Mouse (Mus musculus): Measurements from ENCODE around the gene Atp13a1. TPM values are rescaled to one million over a fixed set of nuclear protein-coding genes. Genes with fewer than 3 reads are reported as not detected.
A peak's percentile ranks its signal among the peaks of the same experiment; 100 is the strongest.

The Atp13a1 gene
- total and polyA plus RNA-seq, 3 experiments: 36.6 to 53.3 (median 51.0) TPM

GRCm38 (mm10) chr8:69805086-69805485, 14.1 kb downstream of the Atp13a1 start:
- H3K4me2 ChIP-seq (ENCODE audit: insufficient read depth, low read depth, poor library complexity, severe bottlenecking): no peak overlapping the region
- dilution Hi-C loops (cut with MboI; ENCODE audit: extremely low pct_ligation_motif_present, extremely low pct_unique_long_range_greater_than_20kb, low sequenced_read_pairs) (no loop called here), in situ Hi-C loops (cut with MboI; ENCODE audit: low pct_ligation_motif_present, low pct_unique_long_range_greater_than_20kb, low sequenced_read_pairs) (no loop called here)
- no peak for TF ChIP-seq NRF1 (IDR thresholded peaks at IDR 0.05; ENCODE audit: low read depth, low read length)
- TF ChIP-seq RAD21 (IDR thresholded peaks at IDR 0.05; ENCODE audit: low read depth, low read length): no peak
- TF ChIP-seq ZMIZ1 (IDR thresholded peaks at IDR 0.05; ENCODE audit: low read depth, low read length): no peak
- no peak for TF ChIP-seq SMC3 (IDR thresholded peaks at IDR 0.05; ENCODE audit: low read depth, low read length)
- no peak for TF ChIP-seq JUN (IDR thresholded peaks at IDR 0.05; ENCODE audit: insufficient read depth, low read depth, low read length)
- no peak for TF ChIP-seq EP300 (IDR thresholded peaks at IDR 0.05; ENCODE audit: low read length)
- TF ChIP-seq MYC (IDR thresholded peaks at IDR 0.05; ENCODE audit: low read depth, low read length): no peak
- no peak for TF ChIP-seq MXI1 (IDR thresholded peaks at IDR 0.05; ENCODE audit: low read depth, low read length)
- no peak for TF ChIP-seq USF1 (IDR thresholded peaks at IDR 0.05; ENCODE audit: low read depth, low read length)
- TF ChIP-seq CTCF (conservative IDR thresholded peaks at IDR 0.05 in 1 of 2, IDR thresholded peaks at IDR 0.05 in 1 of 2; ENCODE audit: low read depth in 2 of 2, low read length in 2 of 2): no peak
- no peak for TF ChIP-seq IRF4 (IDR thresholded peaks at IDR 0.05; ENCODE audit: low read depth, low read length)
- no peak for TF ChIP-seq KAT2A (IDR thresholded peaks at IDR 0.05; ENCODE audit: insufficient replicate concordance, low read length)
- no peak for TF ChIP-seq CHD2 (IDR thresholded peaks at IDR 0.05; ENCODE audit: low read length)
- no peak for TF ChIP-seq GABPA (IDR thresholded peaks at IDR 0.05; ENCODE audit: insufficient replicate concordance, low read depth, low read length)
- no peak for TF ChIP-seq ELF1 (IDR thresholded peaks at IDR 0.05; ENCODE audit: low read depth, low read length)
- no peak for TF ChIP-seq TBP (conservative IDR thresholded peaks at IDR 0.05; ENCODE audit: low read depth, low read length)
- peak overlapping the region; percentile 82 for H3K27ac ChIP-seq (ENCODE audit: insufficient read depth, low read depth)
- no peak overlapping the region for H3K9ac ChIP-seq (ENCODE audit: insufficient read depth, low read depth)
- H3K4me1 ChIP-seq (ENCODE audit: control insufficient read depth in 1 of 2, insufficient read depth in 2 of 2): peaks cover 23 to 30% of the 10 kb centered on the region in 2 experiments
- H3K9me3 ChIP-seq (replicated peaks; ENCODE audit: low read length): no peaks in the 10 kb centered on the region
- H3K79me2 ChIP-seq (replicated peaks; ENCODE audit: control insufficient read depth, extremely low read depth, insufficient read depth, poor library complexity, severe bottlenecking): peaks cover 11% of the 10 kb centered on the region
- H3K27me3 ChIP-seq (replicated peaks): no peaks in the 10 kb centered on the region
- H3K4me3 ChIP-seq (replicated peaks in 1 of 3; ENCODE audit: low read depth in 2 of 3, low read length in 2 of 3, poor library complexity in 1 of 3): peak overlapping the region in 1 of 3 experiments; percentile 5
- H3K36me3 ChIP-seq (replicated peaks in 1 of 2; ENCODE audit: control insufficient read depth in 1 of 2, insufficient read depth in 1 of 2, low read length in 1 of 2): peaks cover 76 to 86% of the 10 kb centered on the region in 2 experiments
- DNase-seq (ENCODE audit: extremely low read depth): no peak

- Histone ChIP-seq H3K9me3 (replicated peaks; ENCODE audit: low read length) (no peaks in the 10 kb centered on the region), H3K9ac (ENCODE audit: insufficient read depth, low read depth) (no peak overlapping the region), H3K4me2 (ENCODE audit: insufficient read depth, low read depth, poor library complexity, severe bottlenecking) (no peak overlapping the region), H3K27me3 (replicated peaks) (no peaks in the 10 kb centered on the region), H3K4me1 (ENCODE audit: control insufficient read depth in 1 of 2, insufficient read depth in 2 of 2) (peaks cover 23 to 34% of the 10 kb centered on the region in 2 experiments), H3K79me2 (replicated peaks; ENCODE audit: control insufficient read depth, extremely low read depth, insufficient read depth, poor library complexity, severe bottlenecking) (peaks cover 15% of the 10 kb centered on the region), H3K4me3 (replicated peaks in 1 of 3; ENCODE audit: low read depth in 2 of 3, low read length in 2 of 3, poor library complexity in 1 of 3) (peak overlapping the region in 1 of 3 experiments; percentile 5), H3K36me3 (replicated peaks in 1 of 2; ENCODE audit: control insufficient read depth in 1 of 2, insufficient read depth in 1 of 2, low read length in 1 of 2) (peaks cover 76 to 86% of the 10 kb centered on the region in 2 experiments), H3K27ac (ENCODE audit: insufficient read depth, low read depth) (peak overlapping the region; percentile 82)
- no peak for TF ChIP-seq GABPA (IDR thresholded peaks at IDR 0.05; ENCODE audit: insufficient replicate concordance, low read depth, low read length)
- TF ChIP-seq SIN3A (IDR thresholded peaks at IDR 0.05; ENCODE audit: low read length): no peak
- no peak for TF ChIP-seq CHD2 (IDR thresholded peaks at IDR 0.05; ENCODE audit: low read length)
- TF ChIP-seq KAT2A (IDR thresholded peaks at IDR 0.05; ENCODE audit: insufficient replicate concordance, low read length): no peak
- dilution Hi-C loops (cut with MboI; ENCODE audit: extremely low pct_ligation_motif_present, extremely low pct_unique_long_range_greater_than_20kb, low sequenced_read_pairs): no loop called here
- no peak for DNase-seq (ENCODE audit: extremely low read depth)
- in situ Hi-C loops (cut with MboI; ENCODE audit: low pct_ligation_motif_present, low pct_unique_long_range_greater_than_20kb, low sequenced_read_pairs): no loop called here
Observed at GRCm38 (mm10) chr8:69805491-69805890, 14.5 kb downstream of the Atp13a1 start.

All from CH12.LX (cell line).